Mouse (Mus musculus) forebrain, embryonic 11.5 days (tissue): ENCODE measurements around the gene Ctnna2. TPM values are rescaled to one million over a fixed set of nuclear protein-coding genes. Genes with fewer than 3 reads are reported as not detected.

ENCODE experiments used
- ATAC-seq: fragments of 200-750 bp; cut with Nextera tagmentation; replicated peaks from 2 replicates; pipeline ENCODE4 v1.8.0; 2017; ENCODE audit warnings: moderate TSS enrichment; ENCODE audit not compliant: low FRiP score
- DNase-seq: peaks from one replicate; pipeline ENCODE4 v3.0.0-alpha.2; 2017; ENCODE audit warnings: low spot score
- H3K27ac ChIP-seq: fragments of 300-500 bp; sonication (generic); 2 replicates; pipeline ENCODE4 v1.5.1; 2014; ENCODE audit warnings: low read depth, low read length
- H3K27me3 ChIP-seq: fragments of 300-500 bp; sonication (generic); 2 replicates; pipeline ENCODE4 v1.6.1; 2014; ENCODE audit warnings: mild to moderate bottlenecking, low read length, mixed read lengths; ENCODE audit not compliant: control insufficient read depth, insufficient read depth
- H3K36me3 ChIP-seq: fragments of 300-500 bp; sonication (generic); 2 replicates; pipeline ENCODE4 v1.6.1; 2014; ENCODE audit warnings: mild to moderate bottlenecking, low read length, moderate library complexity, mixed read lengths; ENCODE audit not compliant: control insufficient read depth, insufficient read depth
- H3K4me1 ChIP-seq: fragments of 300-500 bp; sonication (generic); replicated peaks from 2 replicates; pipeline ENCODE4 v1.6.1; 2014; ENCODE audit warnings: low read length, mixed read lengths; ENCODE audit not compliant: control insufficient read depth, insufficient read depth
- H3K4me2 ChIP-seq: fragments of 300-500 bp; sonication (generic); 2 replicates; pipeline ENCODE4 v1.6.1; 2014; ENCODE audit warnings: low read depth, mild to moderate bottlenecking, low read length, moderate library complexity, mixed read lengths; ENCODE audit not compliant: severe bottlenecking
- H3K4me3 ChIP-seq: fragments of 300-500 bp; sonication (generic); 2 replicates; pipeline ENCODE4 v1.5.1; 2014; ENCODE audit warnings: low read depth, low read length
- H3K9ac ChIP-seq: fragments of 300-500 bp; sonication (generic); 2 replicates; pipeline ENCODE4 v1.6.1; 2014; ENCODE audit warnings: low read length
- H3K9me3 ChIP-seq: fragments of 300-500 bp; sonication (generic); 2 replicates; pipeline ENCODE4 v1.6.1; 2016; ENCODE audit warnings: low read length, mixed read lengths; ENCODE audit not compliant: control insufficient read depth
- WGBS: fragments of 180-500 bp; shearing (Covaris S2); extraction: QIAGEN DNeasy Blood & Tissue Kit; methylation state at CpG from one replicate; pipeline ENCODE4 v1.1.7; 2014; 5-methylcytosine and 5-hydroxymethylcytosine counted together
- polyA plus RNA-seq: library from polyadenylated mRNA; unstranded; fragments of >200 nt; fragmentation: Nextera tagmentation; extraction: Ambion mirVana; gene quantifications from 2 replicates; pipeline ENCODE4 v1.2.1, GENCODE M21; 2014

Ctnna2 gene
- polyA plus RNA-seq, 1 experiment from 2014 or later: 38.5 TPM

DNA sequence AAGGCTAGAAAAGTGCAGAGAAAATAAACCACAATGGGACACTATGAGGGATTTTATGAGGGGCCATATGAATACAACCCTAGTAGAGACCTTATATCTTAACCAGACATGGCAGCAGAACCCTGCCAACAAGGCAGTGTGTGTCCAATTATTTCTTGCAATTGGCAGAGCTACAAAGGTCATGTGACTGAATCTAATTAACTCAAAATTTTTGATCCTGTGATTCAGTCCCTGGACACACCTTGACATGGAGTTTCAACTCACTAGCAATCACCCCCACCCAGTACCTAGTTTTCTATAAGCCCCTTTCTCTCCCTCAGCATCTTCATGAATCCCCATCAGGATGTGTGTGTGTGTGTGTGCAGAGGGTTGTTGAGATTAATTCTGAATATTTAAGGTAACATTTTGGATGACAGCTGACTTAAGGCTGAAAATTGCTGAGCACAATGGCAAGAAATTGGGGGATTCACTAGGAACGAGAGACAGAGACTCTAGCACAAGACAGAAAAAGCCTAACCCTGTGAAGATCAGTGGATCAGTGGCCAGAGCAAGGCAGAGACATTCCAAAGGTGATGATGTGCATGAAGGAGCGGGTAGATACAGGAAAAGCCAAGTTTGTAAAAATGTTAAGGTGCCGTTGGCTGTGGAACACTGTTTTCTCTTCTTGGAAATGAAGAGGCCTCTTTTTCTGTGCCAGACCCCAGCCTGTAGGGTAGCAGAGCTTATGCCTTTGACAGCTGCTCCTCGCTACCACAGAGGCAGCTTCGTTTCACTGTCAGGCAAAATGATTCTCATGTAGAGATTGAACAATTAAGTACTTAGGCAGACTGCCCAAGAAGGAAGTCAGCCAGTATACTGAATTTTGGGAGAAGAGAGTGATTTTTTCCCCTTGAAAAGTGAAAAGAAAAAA is 255.2 kb downstream of the Ctnna2 start:
- WGBS: 86% methylated on average over 5 of the region's 5 CpGs
- no peak overlapping the region for H3K27ac ChIP-seq
- no peak overlapping the region for H3K4me2 ChIP-seq
- no peak overlapping the region for H3K4me3 ChIP-seq
- no peaks in the 10 kb centered on the region for H3K36me3 ChIP-seq
- no peak overlapping the region for H3K9ac ChIP-seq
- H3K27me3 ChIP-seq: no peaks in the 10 kb centered on the region
- no peaks in the 10 kb centered on the region for H3K4me1 ChIP-seq
- no peaks in the 10 kb centered on the region for H3K9me3 ChIP-seq
- DNase-seq (no peak), ATAC-seq (no peak)

DNA sequence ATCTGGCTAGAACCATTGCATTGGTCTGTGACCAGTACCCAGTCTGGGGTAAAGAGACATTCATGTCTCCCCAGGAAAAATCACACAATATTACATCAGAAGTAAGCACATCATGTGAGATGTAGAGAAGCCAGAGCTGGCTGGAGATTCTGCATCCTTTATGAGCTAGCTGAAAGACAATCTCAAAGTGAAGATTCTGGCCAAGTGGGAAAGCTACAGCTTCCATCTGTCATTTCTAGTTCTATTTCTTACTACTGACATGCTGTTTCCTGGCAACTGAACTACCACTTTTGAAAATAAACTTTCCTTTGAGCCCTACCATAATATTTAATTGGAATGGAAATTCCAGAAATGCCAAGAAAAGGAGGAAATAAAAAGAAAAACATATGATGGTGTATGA is 285.4 kb downstream of the Ctnna2 start:
- Histone ChIP-seq H3K27me3 (no peaks in the 10 kb centered on the region), H3K27ac (no peak overlapping the region), H3K4me3 (no peak overlapping the region), H3K4me1 (no peaks in the 10 kb centered on the region), H3K4me2 (no peak overlapping the region), H3K9ac (no peak overlapping the region), H3K9me3 (no peaks in the 10 kb centered on the region), H3K36me3 (no peaks in the 10 kb centered on the region)
- ATAC-seq (no peak), DNase-seq (no peak)

DNA sequence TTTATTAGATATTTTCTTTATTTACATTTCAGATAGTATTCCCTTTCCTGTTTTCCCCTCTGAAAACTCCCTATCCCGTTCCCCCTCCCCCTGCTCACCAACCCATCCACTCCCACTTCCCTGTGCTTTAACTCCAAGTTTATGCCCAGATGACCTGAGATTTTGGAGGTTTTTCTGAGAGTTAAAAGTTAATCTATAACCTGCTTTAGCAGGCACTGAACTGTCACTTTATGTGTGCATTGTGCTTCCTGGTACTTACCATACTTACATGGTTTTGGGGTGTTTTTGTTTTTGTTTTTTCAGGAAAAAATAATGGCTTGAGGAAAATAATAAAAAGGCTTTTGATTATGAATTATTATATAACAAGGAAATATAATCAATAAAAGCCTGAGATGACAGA is 292.3 kb downstream of the Ctnna2 start:
- WGBS: 89% methylated on average over 1 of the region's 1 CpGs
- no peak overlapping the region for H3K4me2 ChIP-seq
- no peaks in the 10 kb centered on the region for H3K9me3 ChIP-seq
- H3K4me3 ChIP-seq: no peak overlapping the region
- H3K27ac ChIP-seq: no peak overlapping the region
- no peak for ATAC-seq
- no peak overlapping the region for H3K9ac ChIP-seq
- H3K36me3 ChIP-seq: no peaks in the 10 kb centered on the region
- no peaks in the 10 kb centered on the region for H3K4me1 ChIP-seq
- no peaks in the 10 kb centered on the region for H3K27me3 ChIP-seq
- DNase-seq: no peak

DNA sequence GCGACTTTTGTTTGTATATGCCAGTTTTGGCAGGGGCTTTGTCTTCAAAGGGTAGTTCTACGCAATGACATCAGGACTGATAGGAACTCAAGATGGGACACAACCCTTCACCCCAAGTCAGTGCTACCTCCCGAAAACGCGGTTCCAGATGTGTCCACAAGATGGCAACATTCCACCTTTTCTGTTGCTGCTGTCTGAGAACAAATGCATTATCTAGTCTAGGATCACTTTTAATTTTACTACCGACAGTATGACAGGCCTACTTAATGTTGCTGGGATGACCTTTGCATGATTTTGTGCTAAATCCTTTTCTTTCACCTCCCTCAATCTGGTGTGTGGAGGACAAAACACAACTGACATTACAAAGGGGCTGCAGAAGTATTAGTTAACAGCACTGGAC is 329.4 kb downstream of the Ctnna2 start:
- Histone ChIP-seq H3K9me3 (no peaks in the 10 kb centered on the region), H3K9ac (no peak overlapping the region), H3K36me3 (no peaks in the 10 kb centered on the region), H3K4me1 (no peaks in the 10 kb centered on the region), H3K4me3 (no peak overlapping the region), H3K27me3 (no peaks in the 10 kb centered on the region), H3K27ac (no peak overlapping the region), H3K4me2 (no peak overlapping the region)
- 14% methylated on average over 6 of the region's 6 CpGs for WGBS
- DNase-seq (peak; percentile 68), ATAC-seq (0 out of 2 replicates have a peak, but pooled peaks have one; percentile 40)

DNA sequence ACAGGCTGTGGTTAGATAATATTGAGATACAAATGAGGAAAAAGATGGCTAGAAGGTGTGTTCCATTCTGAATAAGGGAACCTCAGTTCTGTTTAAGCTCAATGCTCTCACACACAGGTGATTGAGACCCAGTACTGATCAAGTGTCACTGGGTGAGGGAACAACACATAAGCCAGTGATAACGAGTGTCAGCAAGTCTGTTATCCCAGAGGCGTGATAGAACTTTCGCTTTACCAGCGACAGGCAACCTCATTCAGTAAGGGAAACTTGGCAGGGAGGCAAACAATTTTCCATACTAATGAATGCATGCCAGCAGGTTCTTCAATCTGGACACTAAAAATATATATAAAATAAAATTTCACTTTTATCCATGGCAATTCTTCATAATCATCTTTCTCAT is 334.9 kb downstream of the Ctnna2 start:
- Histone ChIP-seq H3K36me3 (no peaks in the 10 kb centered on the region), H3K4me3 (no peak overlapping the region), H3K4me1 (no peaks in the 10 kb centered on the region), H3K9me3 (no peaks in the 10 kb centered on the region), H3K4me2 (no peak overlapping the region), H3K27ac (no peak overlapping the region), H3K9ac (no peak overlapping the region), H3K27me3 (no peaks in the 10 kb centered on the region)
- ATAC-seq (no peak), DNase-seq (no peak)
- WGBS: 71% methylated on average over 4 of the region's 4 CpGs

DNA sequence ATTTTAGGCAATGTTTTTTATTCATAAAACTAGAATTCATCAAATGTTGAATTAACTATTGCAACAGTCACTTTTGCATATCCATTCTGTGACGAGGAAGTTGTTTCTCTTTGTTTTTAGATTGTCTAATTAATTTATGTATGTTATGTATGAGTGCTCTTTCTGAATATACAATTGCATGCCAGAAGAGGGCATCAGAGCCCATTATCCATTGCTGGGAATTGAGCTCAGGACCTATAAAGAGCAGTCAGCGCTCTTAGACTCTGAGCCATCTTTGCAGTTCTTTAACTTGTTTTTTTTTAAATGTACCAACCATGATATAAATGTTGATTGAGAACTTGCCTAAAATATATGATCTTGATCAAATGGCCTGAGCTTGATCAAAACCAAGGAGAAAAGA is 340.7 kb downstream of the Ctnna2 start:
- Histone ChIP-seq H3K9me3 (no peaks in the 10 kb centered on the region), H3K27ac (no peak overlapping the region), H3K9ac (no peak overlapping the region), H3K4me1 (no peaks in the 10 kb centered on the region), H3K27me3 (no peaks in the 10 kb centered on the region), H3K4me3 (no peak overlapping the region), H3K4me2 (no peak overlapping the region), H3K36me3 (no peaks in the 10 kb centered on the region)
- ATAC-seq: no peak
- no peak for DNase-seq
- 83% methylated on average over 2 of the region's 2 CpGs for WGBS

DNA sequence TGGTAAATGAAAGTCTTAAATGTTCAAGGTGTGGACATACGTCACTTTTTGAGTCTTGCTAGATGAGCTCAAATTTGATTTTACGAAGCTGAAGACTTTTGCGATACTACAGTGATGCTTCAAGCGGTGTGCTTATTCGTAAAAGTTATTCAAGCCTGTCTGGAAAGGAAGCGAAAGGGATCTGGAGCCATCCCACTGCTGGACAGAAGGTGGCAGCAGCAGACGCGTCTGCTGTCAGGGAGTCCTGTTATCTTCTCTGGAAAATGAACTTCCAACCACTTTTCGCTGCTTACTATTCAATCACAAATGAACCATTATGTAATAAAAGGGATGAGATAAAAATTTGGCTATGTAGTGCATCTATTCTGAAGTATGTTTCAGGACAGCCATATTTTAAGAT is 345.5 kb downstream of the Ctnna2 start:
- Histone ChIP-seq H3K9me3 (no peaks in the 10 kb centered on the region), H3K27me3 (no peaks in the 10 kb centered on the region), H3K36me3 (no peaks in the 10 kb centered on the region), H3K4me2 (no peak overlapping the region), H3K4me3 (no peak overlapping the region), H3K27ac (no peak overlapping the region), H3K9ac (no peak overlapping the region), H3K4me1 (no peaks in the 10 kb centered on the region)
- WGBS: 39% methylated on average over 9 of the region's 9 CpGs
- DNase-seq (peak; percentile 67), ATAC-seq (peak; percentile 53; the same call in 1 of the 2 replicates)

DNA sequence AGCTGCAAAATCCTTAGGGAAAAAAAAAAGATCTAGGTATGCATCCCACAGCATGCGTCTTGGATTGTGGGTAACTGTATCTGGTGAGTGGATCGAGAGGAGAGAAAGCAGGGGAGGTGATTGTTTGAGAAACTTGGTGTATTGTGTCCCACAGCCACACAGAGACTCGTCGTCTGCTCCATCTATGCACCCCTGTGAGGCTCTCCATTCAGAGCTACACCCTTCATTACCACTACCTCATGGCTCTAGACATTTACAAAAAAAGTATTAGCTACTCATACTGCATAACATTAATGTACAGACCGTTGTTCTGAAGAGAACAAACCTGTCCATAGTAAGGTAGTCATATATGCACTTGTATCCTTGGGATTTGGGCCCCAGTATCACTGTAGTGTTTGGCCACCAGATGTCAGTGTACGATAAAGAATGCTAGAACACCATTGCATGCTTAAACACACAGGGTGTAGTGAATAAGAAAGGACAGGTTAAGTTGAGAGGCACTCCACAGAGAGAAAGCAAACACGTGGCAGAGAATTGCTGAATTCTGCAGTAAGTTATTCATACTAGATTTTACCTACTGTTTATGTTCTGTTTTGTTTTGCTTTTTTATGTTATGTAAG is 350.8 kb downstream of the Ctnna2 start:
- Histone ChIP-seq H3K4me2 (no peak overlapping the region), H3K36me3 (no peaks in the 10 kb centered on the region), H3K27ac (no peak overlapping the region), H3K9me3 (no peaks in the 10 kb centered on the region), H3K9ac (no peak overlapping the region), H3K4me3 (no peak overlapping the region), H3K4me1 (no peaks in the 10 kb centered on the region), H3K27me3 (no peaks in the 10 kb centered on the region)
- WGBS: 51% methylated on average over 7 of the region's 7 CpGs
- ATAC-seq (peak; percentile 65), DNase-seq (no peak)
